Mouse (Mus musculus) gastrocnemius, postnatal 4 days (tissue): ENCODE data around the gene Ccdc13. TPM values are rescaled to one million over a fixed set of nuclear protein-coding genes. Genes with fewer than 3 reads are reported as not detected.
A peak's percentile ranks its signal among the peaks of the same experiment; 100 is the strongest.

Experiments used
- DNase-seq, 2 experiments: peaks; one replicate each; pipeline ENCODE4 v3.0.0; 2021 to 2022; ENCODE audit warnings: low spot score in 2 of 2, mixed read lengths in 2 of 2
- total RNA-seq, 2 experiments: library from RNA; stranded (reverse); gene quantifications; 2 replicates each; pipeline ENCODE4 v1.2.3; 2021

Ccdc13 gene
- total RNA-seq, 2 experiments from 2014 or later, result 0.88 TPM; not detected in 1

GRCm38 (mm10) chr9:121847138-121847537 is 7.9 kb upstream of the Ccdc13 start:
- no peak for DNase-seq

- no peak for DNase-seq
These were observed 7.4 kb upstream of the Ccdc13 start for GRCm38 (mm10) chr9:121846526-121847118.

- DNase-seq, result no peak
These were observed 3.7 kb upstream of the Ccdc13 start for GRCm38 (mm10) chr9:121842914-121843313.

GRCm38 (mm10) chr9:121839622-121839965 is 333 bp upstream of the Ccdc13 start:
- DNase-seq, result no peak

- DNase-seq, result no peak
These were observed 1.3 kb downstream of the Ccdc13 start for GRCm38 (mm10) chr9:121838008-121838407.

GRCm38 (mm10) chr9:121833825-121834224 is 5.4 kb downstream of the Ccdc13 start:
- DNase-seq, result no peak

- DNase-seq, result peak; percentile 68 to 82
These were observed 8.3 kb downstream of the Ccdc13 start for GRCm38 (mm10) chr9:121830956-121831293.

GRCm38 (mm10) chr9:121830243-121830955 is 8.9 kb downstream of the Ccdc13 start:
- no peak for DNase-seq

GRCm38 (mm10) chr9:121829270-121829992 is 9.8 kb downstream of the Ccdc13 start:
- DNase-seq, result no peak

- no peak for DNase-seq
These were observed 10.9 kb downstream of the Ccdc13 start for GRCm38 (mm10) chr9:121828314-121828713.

GRCm38 (mm10) chr9:121826356-121826755 is 12.9 kb downstream of the Ccdc13 start:
- no peak for DNase-seq

- no peak for DNase-seq
These were observed 15.3 kb downstream of the Ccdc13 start for GRCm38 (mm10) chr9:121823991-121824390.

GRCm38 (mm10) chr9:121823051-121823450 is 16.2 kb downstream of the Ccdc13 start:
- no peak for DNase-seq

GRCm38 (mm10) chr9:121822585-121822991 is 16.7 kb downstream of the Ccdc13 start:
- DNase-seq, result no peak

- no peak for DNase-seq
These were observed 18.5 kb downstream of the Ccdc13 start for GRCm38 (mm10) chr9:121820765-121821164.

- DNase-seq, result no peak
These were observed 19.3 kb downstream of the Ccdc13 start for GRCm38 (mm10) chr9:121819771-121820471.

GRCm38 (mm10) chr9:121819073-121819770 is 20.0 kb downstream of the Ccdc13 start:
- peak in 1 of 2 experiments; percentile 42 for DNase-seq

GRCm38 (mm10) chr9:121815183-121815582 is 24.1 kb downstream of the Ccdc13 start:
- DNase-seq, result no peak

- no peak for DNase-seq
These were observed 29.0 kb downstream of the Ccdc13 start for GRCm38 (mm10) chr9:121810081-121810821.

- DNase-seq, result no peak
These were observed 30.8 kb downstream of the Ccdc13 start for GRCm38 (mm10) chr9:121808511-121808910.
